Mouse (Mus musculus): ENCODE data around the gene Cdc42ep3. TPM values are rescaled to one million over a fixed set of nuclear protein-coding genes. Genes with fewer than 3 reads are reported as not detected.

The Cdc42ep3 gene
- polyA plus RNA-seq (2014; fragmentation: Nextera tagmentation; extraction: Ambion mirVana) = 51.3 and 55.0 TPM in 2 replicates

DNA sequence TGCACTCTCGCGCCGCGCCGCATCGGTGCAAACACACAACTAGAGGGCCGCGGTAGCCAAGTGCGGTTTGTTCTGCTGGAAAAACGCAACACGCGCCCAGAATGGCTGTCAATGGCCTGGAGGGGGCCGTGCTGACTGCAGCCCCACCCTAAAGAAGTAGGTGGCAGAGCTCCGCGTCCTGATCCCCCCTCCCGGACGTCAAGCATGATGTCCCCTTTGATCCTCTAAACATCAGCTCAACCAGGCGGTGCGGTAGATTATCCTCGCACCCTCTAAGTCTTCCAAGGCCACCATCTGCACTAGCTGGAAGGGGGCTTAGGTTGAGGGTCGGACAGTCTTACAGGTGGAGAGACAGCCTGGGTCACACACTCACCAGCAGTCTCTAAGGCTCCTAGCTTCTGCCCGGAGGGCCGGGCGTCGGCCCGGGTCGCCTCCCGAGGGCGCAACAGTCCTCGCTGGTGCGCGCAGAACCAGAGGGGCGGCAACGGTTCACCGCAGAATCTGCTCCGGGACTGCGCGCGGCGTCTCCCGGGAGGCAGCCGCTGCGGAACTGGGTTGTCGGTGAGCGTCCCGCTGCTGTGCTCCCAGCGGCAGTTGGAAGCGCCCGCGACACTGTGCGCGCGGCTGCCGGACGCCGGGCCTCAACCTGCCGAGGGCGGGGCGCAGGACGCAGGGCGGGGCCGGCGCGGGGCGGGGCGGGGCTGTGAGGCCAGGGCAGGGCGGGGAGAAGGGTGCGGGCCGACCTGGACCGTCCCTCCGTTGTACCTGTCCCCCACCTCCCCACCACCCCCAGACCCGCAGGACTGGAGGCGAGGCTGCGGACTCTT, at the start of gene Cdc42ep3:
Gene Cdc42ep3, minus strand, starts transcription at position 648 of the 827 bp plus-strand sequence.
- peak; percentile 90 for ATAC-seq (replicated peaks; ENCODE audit: low FRiP score, low TSS enrichment, low read depth)

DNA sequence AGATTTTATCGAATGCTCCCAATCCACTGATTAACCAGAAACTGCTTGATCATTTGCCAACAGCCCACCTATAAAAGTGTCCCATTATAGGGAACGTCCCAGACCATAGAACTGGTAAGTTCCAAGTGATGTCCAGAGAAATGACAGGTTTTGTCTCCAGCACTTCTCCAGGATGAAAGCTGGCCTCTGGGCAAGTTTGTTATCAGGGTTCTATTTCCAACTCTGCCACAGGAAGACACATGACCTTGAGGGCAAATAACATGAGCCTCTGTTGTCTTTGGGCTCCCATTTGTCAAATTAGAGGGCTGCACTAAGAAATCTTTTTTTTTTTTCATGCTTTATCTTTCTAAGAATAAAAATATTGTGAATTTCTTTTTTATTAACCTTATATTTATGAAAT, 45.5 kb upstream of the Cdc42ep3 start:
- Histone ChIP-seq H3K27ac (ENCODE audit: low read depth) (no peak overlapping the region), H3K4me2 (ENCODE audit: low read length) (no peak overlapping the region), H3K9ac (ENCODE audit: low read length) (no peak overlapping the region), H3K4me3 (ENCODE audit: low read depth, low read length) (no peak overlapping the region), H3K4me1 (replicated peaks; ENCODE audit: control insufficient read depth, insufficient read depth, low read length) (no peaks in the 10 kb centered on the region), H3K9me3 (ENCODE audit: control insufficient read depth, low read length) (no peaks in the 10 kb centered on the region), H3K27me3 (replicated peaks; ENCODE audit: control insufficient read depth, insufficient read depth, low read length) (no peaks in the 10 kb centered on the region), H3K36me3 (ENCODE audit: control insufficient read depth, insufficient read depth, low read length) (no peaks in the 10 kb centered on the region)
- WGBS = 76% methylated on average over 2 of the region's 2 CpGs
- DNase-seq (ENCODE audit: low spot score) (no peak), ATAC-seq (replicated peaks; ENCODE audit: low FRiP score, low TSS enrichment, low read depth) (no peak)

More for the DNA sequence above, at the start of gene Cdc42ep3:
- Histone ChIP-seq H3K36me3 (ENCODE audit: control insufficient read depth, insufficient read depth, low read length) (no peaks in the 10 kb centered on the region), H3K9ac (ENCODE audit: low read length) (peak within 1 kb of the TSS; percentile 69), H3K27me3 (replicated peaks; ENCODE audit: control insufficient read depth, insufficient read depth, low read length) (peaks cover 20% of the 10 kb centered on the region), H3K4me1 (replicated peaks; ENCODE audit: control insufficient read depth, insufficient read depth, low read length) (no peaks in the 10 kb centered on the region; the same call in 1 of the 2 replicates), H3K4me2 (ENCODE audit: low read length) (peak within 1 kb of the TSS; percentile 100), H3K27ac (ENCODE audit: low read depth) (peak within 1 kb of the TSS; percentile 81), H3K9me3 (ENCODE audit: control insufficient read depth, low read length) (no peaks in the 10 kb centered on the region), H3K4me3 (ENCODE audit: low read depth, low read length) (peak within 1 kb of the TSS; percentile 68)
- no peak for DNase-seq (ENCODE audit: low spot score)
- under 1% methylated on average over 65 of the region's 74 CpGs for WGBS

DNA sequence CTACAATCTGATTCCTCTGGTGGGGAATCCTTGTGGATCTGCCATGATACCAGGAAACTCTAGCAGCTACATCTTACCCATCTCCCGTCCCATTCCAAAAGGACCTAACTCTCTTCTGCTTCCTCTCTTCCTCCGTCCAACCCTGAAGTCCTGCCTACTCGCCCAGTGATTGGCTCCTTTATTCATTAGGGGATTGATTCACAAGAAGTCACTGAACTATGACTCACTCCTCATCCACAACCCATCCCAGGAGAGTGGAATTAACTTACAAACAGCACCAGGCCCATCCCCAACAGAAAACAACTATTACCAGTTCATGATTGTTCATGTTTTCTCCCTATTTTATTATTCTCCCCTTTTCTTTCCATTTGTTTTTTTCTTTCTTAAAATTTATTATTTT, 43.5 kb upstream of the Cdc42ep3 start:
- H3K9me3 ChIP-seq (ENCODE audit: control insufficient read depth, low read length) = no peaks in the 10 kb centered on the region
- no peaks in the 10 kb centered on the region for H3K27me3 ChIP-seq (replicated peaks; ENCODE audit: control insufficient read depth, insufficient read depth, low read length)
- no peaks in the 10 kb centered on the region for H3K36me3 ChIP-seq (ENCODE audit: control insufficient read depth, insufficient read depth, low read length)
- H3K4me1 ChIP-seq (replicated peaks; ENCODE audit: control insufficient read depth, insufficient read depth, low read length) = no peaks in the 10 kb centered on the region
- H3K27ac ChIP-seq (ENCODE audit: low read depth) = no peak overlapping the region
- H3K9ac ChIP-seq (ENCODE audit: low read length) = no peak overlapping the region
- ATAC-seq (replicated peaks; ENCODE audit: low FRiP score, low TSS enrichment, low read depth) (no peak), DNase-seq (ENCODE audit: low spot score) (no peak)
- H3K4me2 ChIP-seq (ENCODE audit: low read length) = no peak overlapping the region
- 87% methylated on average over 3 of the region's 3 CpGs for WGBS
- no peak overlapping the region for H3K4me3 ChIP-seq (ENCODE audit: low read depth, low read length)

DNA sequence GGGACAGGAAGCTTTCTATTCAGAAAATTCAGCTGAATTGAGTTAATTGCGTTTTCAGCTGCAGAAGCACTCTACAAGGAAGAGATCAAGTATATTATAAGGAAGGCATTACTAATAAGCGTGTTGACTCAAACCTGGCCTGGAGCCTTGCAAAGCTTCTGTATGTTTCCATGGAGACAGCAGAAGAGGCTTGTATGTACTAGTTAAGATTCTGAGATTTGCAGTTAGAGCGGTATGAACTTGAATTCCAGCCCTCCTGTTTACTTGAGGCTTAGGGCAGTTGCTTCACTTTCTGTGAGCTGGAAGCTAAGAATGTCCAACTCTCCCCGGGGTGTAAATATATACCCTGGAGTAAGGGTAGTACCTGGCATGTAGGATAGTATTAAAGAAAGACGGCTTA, 39.9 kb upstream of the Cdc42ep3 start:
- Histone ChIP-seq H3K27ac (ENCODE audit: low read depth) (no peak overlapping the region), H3K9me3 (ENCODE audit: control insufficient read depth, low read length) (no peaks in the 10 kb centered on the region), H3K36me3 (ENCODE audit: control insufficient read depth, insufficient read depth, low read length) (no peaks in the 10 kb centered on the region), H3K9ac (ENCODE audit: low read length) (no peak overlapping the region), H3K4me1 (replicated peaks; ENCODE audit: control insufficient read depth, insufficient read depth, low read length) (no peaks in the 10 kb centered on the region), H3K4me2 (ENCODE audit: low read length) (no peak overlapping the region), H3K4me3 (ENCODE audit: low read depth, low read length) (no peak overlapping the region), H3K27me3 (replicated peaks; ENCODE audit: control insufficient read depth, insufficient read depth, low read length) (no peaks in the 10 kb centered on the region)
- 66% methylated on average over 5 of the region's 5 CpGs for WGBS
- ATAC-seq (replicated peaks; ENCODE audit: low FRiP score, low TSS enrichment, low read depth) (no peak), DNase-seq (ENCODE audit: low spot score) (no peak)

DNA sequence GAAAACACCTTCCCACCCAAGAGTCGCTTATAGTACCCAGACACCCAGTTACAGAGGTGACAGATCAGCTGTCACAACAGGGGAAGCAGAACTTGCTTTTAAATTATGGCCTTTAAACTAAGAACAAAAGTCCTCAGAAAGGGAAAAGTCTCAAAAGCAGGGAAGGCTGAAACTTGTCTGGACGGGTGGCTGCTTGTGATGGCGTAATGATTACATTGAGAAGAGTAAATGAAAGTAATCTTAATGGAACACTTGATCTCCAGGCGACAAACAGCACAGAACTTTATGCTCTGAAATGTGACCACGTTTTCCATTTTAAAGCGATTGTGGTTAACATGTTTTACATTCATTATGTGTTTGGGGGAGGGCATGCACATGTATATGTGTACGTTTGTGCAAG, 39.0 kb upstream of the Cdc42ep3 start:
- Histone ChIP-seq H3K9ac (ENCODE audit: low read length) (no peak overlapping the region), H3K27ac (ENCODE audit: low read depth) (no peak overlapping the region), H3K4me2 (ENCODE audit: low read length) (no peak overlapping the region), H3K4me1 (replicated peaks; ENCODE audit: control insufficient read depth, insufficient read depth, low read length) (no peaks in the 10 kb centered on the region), H3K27me3 (replicated peaks; ENCODE audit: control insufficient read depth, insufficient read depth, low read length) (no peaks in the 10 kb centered on the region), H3K36me3 (ENCODE audit: control insufficient read depth, insufficient read depth, low read length) (no peaks in the 10 kb centered on the region), H3K4me3 (ENCODE audit: low read depth, low read length) (no peak overlapping the region), H3K9me3 (ENCODE audit: control insufficient read depth, low read length) (no peaks in the 10 kb centered on the region)
- DNase-seq (ENCODE audit: low spot score) (no peak), ATAC-seq (replicated peaks; ENCODE audit: low FRiP score, low TSS enrichment, low read depth) (no peak)
- 69% methylated on average over 7 of the region's 7 CpGs for WGBS

DNA sequence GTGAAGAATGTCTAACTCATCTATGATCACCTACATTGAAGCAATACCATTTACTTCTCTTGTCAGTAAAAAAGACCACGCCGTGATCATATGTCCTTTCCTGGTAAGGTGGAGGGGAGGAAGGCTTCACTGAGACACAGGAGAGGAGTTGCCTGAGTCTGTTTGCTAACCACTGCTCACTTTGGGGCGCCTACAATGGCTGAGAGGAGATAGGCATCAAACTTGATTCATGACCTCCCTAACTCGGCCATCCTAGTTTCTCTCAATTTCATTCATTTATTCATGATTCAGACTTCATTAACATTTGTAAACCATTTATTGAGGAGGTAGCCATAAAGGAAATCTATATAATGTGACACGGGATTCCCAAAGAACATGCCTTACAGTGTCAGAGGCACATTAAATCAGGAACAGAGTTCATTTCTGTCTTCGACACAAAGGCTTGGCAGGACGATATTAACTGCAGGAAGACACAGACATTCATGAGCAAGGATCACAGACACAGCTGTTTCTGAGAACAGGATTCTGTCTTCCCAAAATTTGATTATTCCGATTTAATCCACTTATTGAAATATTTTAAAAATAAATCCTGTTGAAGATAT, 32.7 kb upstream of the Cdc42ep3 start:
- H3K4me2 ChIP-seq (ENCODE audit: low read length) = no peak overlapping the region
- H3K9ac ChIP-seq (ENCODE audit: low read length) = no peak overlapping the region
- 74% methylated on average over 8 of the region's 8 CpGs for whole genome bisulfite sequencing
- no peaks in the 10 kb centered on the region for H3K36me3 ChIP-seq (ENCODE audit: control insufficient read depth, insufficient read depth, low read length)
- DNase-seq (ENCODE audit: low spot score) = no peak
- no peak overlapping the region for H3K27ac ChIP-seq (ENCODE audit: low read depth)
- H3K4me3 ChIP-seq (ENCODE audit: low read depth, low read length) = no peak overlapping the region
- no peaks in the 10 kb centered on the region for H3K27me3 ChIP-seq (replicated peaks; ENCODE audit: control insufficient read depth, insufficient read depth, low read length)
- ATAC-seq (replicated peaks; ENCODE audit: low FRiP score, low TSS enrichment, low read depth) = no peak
- no peaks in the 10 kb centered on the region for H3K9me3 ChIP-seq (ENCODE audit: control insufficient read depth, low read length)
- H3K4me1 ChIP-seq (replicated peaks; ENCODE audit: control insufficient read depth, insufficient read depth, low read length) = no peaks in the 10 kb centered on the region

DNA sequence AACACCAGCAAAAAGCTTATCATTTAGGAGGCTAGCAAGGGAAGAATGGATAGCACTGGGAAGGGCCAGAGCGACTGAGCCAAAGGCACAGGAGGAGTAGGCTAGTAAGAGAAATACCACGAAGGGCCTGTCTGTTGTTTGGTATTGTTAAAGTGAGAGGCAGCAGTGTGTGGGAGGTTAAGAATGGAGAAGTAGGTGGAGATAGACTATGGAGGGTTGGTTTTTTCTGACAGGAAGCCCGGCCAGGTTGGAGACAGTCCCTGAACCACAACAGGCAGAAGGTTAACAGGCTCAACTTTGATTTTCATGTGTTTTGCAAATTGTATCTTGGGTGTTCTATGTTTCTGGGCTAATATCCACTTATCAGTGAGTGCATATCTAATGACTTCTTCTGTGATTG, 26.6 kb upstream of the Cdc42ep3 start:
- no peaks in the 10 kb centered on the region for H3K36me3 ChIP-seq (ENCODE audit: control insufficient read depth, insufficient read depth, low read length)
- H3K9me3 ChIP-seq (ENCODE audit: control insufficient read depth, low read length) = no peaks in the 10 kb centered on the region
- 74% methylated on average over 3 of the region's 3 CpGs for WGBS
- H3K4me1 ChIP-seq (replicated peaks; ENCODE audit: control insufficient read depth, insufficient read depth, low read length) = no peaks in the 10 kb centered on the region
- H3K4me3 ChIP-seq (ENCODE audit: low read depth, low read length) = no peak overlapping the region
- H3K9ac ChIP-seq (ENCODE audit: low read length) = no peak overlapping the region
- no peak overlapping the region for H3K4me2 ChIP-seq (ENCODE audit: low read length)
- ATAC-seq (replicated peaks; ENCODE audit: low FRiP score, low TSS enrichment, low read depth) = no peak
- no peak overlapping the region for H3K27ac ChIP-seq (ENCODE audit: low read depth)
- DNase-seq (ENCODE audit: low spot score) = no peak
- H3K27me3 ChIP-seq (replicated peaks; ENCODE audit: control insufficient read depth, insufficient read depth, low read length) = no peaks in the 10 kb centered on the region

DNA sequence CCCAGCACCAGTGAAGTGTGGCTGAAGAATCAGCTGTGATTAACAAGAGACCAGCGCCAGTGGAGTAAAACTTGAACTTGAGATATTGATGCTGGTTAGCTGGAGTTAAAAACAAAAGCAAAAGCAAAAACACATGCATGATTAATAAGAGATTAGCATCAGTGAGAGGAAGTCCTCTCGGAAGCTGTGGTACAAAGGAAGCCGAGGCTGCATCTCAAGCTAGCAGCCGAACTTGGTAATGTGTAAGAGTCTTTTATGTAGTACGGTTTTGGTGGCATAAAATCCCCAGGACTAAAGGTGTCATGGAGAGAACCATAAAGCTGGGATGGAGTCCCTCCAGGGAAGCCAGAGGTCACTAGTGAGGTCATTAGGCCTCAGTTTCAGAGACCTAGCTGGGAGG, 24.3 kb upstream of the Cdc42ep3 start:
- no peak overlapping the region for H3K9ac ChIP-seq (ENCODE audit: low read length)
- H3K4me2 ChIP-seq (ENCODE audit: low read length) = no peak overlapping the region
- ATAC-seq (replicated peaks; ENCODE audit: low FRiP score, low TSS enrichment, low read depth) (no peak), DNase-seq (ENCODE audit: low spot score) (no peak)
- H3K9me3 ChIP-seq (ENCODE audit: control insufficient read depth, low read length) = no peaks in the 10 kb centered on the region
- WGBS = 57% methylated on average over 5 of the region's 5 CpGs
- H3K4me1 ChIP-seq (replicated peaks; ENCODE audit: control insufficient read depth, insufficient read depth, low read length) = no peaks in the 10 kb centered on the region
- no peak overlapping the region for H3K4me3 ChIP-seq (ENCODE audit: low read depth, low read length)
- H3K27ac ChIP-seq (ENCODE audit: low read depth) = no peak overlapping the region
- H3K27me3 ChIP-seq (replicated peaks; ENCODE audit: control insufficient read depth, insufficient read depth, low read length) = no peaks in the 10 kb centered on the region
- H3K36me3 ChIP-seq (ENCODE audit: control insufficient read depth, insufficient read depth, low read length) = no peaks in the 10 kb centered on the region
